Mouse (Mus musculus): ENCODE data around the gene Gm44502.
A peak's percentile ranks its signal among the peaks of the same experiment; 100 is the strongest.

The Gm44502 gene

GRCm38 (mm10) chr15:89399716-89400115 lies 29.8 kb downstream of the Gm44502 start:
- DNase-seq (ENCODE audit: low read depth, low spot score), result no peak

GRCm38 (mm10) chr15:89398146-89398545 lies 31.4 kb downstream of the Gm44502 start:
- no peak for DNase-seq (ENCODE audit: low read depth, low spot score)

GRCm38 (mm10) chr15:89396883-89397282 lies 32.6 kb downstream of the Gm44502 start:
- no peak for DNase-seq (ENCODE audit: low read depth, low spot score)

- no peak for DNase-seq (ENCODE audit: low read depth, low spot score)
Observed at GRCm38 (mm10) chr15:89390081-89390480, 39.4 kb downstream of the Gm44502 start.

GRCm38 (mm10) chr15:89387127-89387526 lies 42.4 kb downstream of the Gm44502 start:
- DNase-seq (ENCODE audit: low read depth, low spot score), result no peak

- no peak for DNase-seq (ENCODE audit: low read depth, low spot score)
Observed at GRCm38 (mm10) chr15:89384617-89385016, 44.9 kb downstream of the Gm44502 start, which contains the start of gene Klhdc7b. TSS of gene Klhdc7b (plus strand) at chr15:89384917.

GRCm38 (mm10) chr15:89379429-89379828 lies 50.1 kb downstream of the Gm44502 start:
- no peak for DNase-seq (ENCODE audit: low read depth, low spot score)

GRCm38 (mm10) chr15:89378831-89379401 lies 50.6 kb downstream of the Gm44502 start, which contains the start of gene Odf3b:
TSS of gene Odf3b (minus strand) at chr15:89379282.
- no peak for DNase-seq (ENCODE audit: low read depth, low spot score)

- DNase-seq (ENCODE audit: low read depth, low spot score), result no peak
Observed at GRCm38 (mm10) chr15:89377938-89378828, 51.3 kb downstream of the Gm44502 start.

GRCm38 (mm10) chr15:89377362-89377761 lies 52.1 kb downstream of the Gm44502 start:
- no peak for DNase-seq (ENCODE audit: low read depth, low spot score)

GRCm38 (mm10) chr15:89376957-89377356 lies 52.5 kb downstream of the Gm44502 start, which contains the start of gene Tymp:
TSS of gene Tymp (minus strand) at chr15:89377039.
- DNase-seq (ENCODE audit: low read depth, low spot score), result no peak

- DNase-seq (ENCODE audit: low read depth, low spot score), result no peak
Observed at GRCm38 (mm10) chr15:89376040-89376439, 53.5 kb downstream of the Gm44502 start.

- no peak for DNase-seq (ENCODE audit: low read depth, low spot score)
Observed at GRCm38 (mm10) chr15:89374801-89375534, 54.5 kb downstream of the Gm44502 start.

GRCm38 (mm10) chr15:89374340-89374739 lies 55.2 kb downstream of the Gm44502 start:
- DNase-seq (ENCODE audit: low read depth, low spot score), result no peak

- peak; percentile 80 for DNase-seq (ENCODE audit: low read depth, low spot score)
Observed at GRCm38 (mm10) chr15:89373762-89374248, 55.7 kb downstream of the Gm44502 start, which contains the start of gene Sco2. TSS of gene Sco2 (minus strand) at chr15:89373846.

- DNase-seq (ENCODE audit: low read depth, low spot score), result peak; percentile 75
Observed at GRCm38 (mm10) chr15:89373027-89373761, 56.3 kb downstream of the Gm44502 start.

- no peak for DNase-seq (ENCODE audit: low read depth, low spot score)
Observed at GRCm38 (mm10) chr15:89372536-89372935, 57.0 kb downstream of the Gm44502 start.

- DNase-seq (ENCODE audit: low read depth, low spot score), result no peak
Observed at GRCm38 (mm10) chr15:89372068-89372467, 57.4 kb downstream of the Gm44502 start.

Data from skeletal muscle tissue, adult 2 months (tissue).